Mouse (Mus musculus): Measurements from ENCODE around the gene Auh. TPM values are rescaled to one million over a fixed set of nuclear protein-coding genes. Genes with fewer than 3 reads are reported as not detected.

Gene Auh
- polyA plus RNA-seq, 1 experiment from 2014 or later, result 44.9 TPM

GRCm38 (mm10) chr13:52918333-52918732 is 11.1 kb downstream of the Auh start:
- Histone ChIP-seq H3K4me3 (no peak overlapping the region), H3K27ac (no peak overlapping the region), H3K9me3 (no peaks in the 10 kb centered on the region), H3K4me1 (peaks cover 39% of the 10 kb centered on the region), H3K36me3 (peaks cover 7% of the 10 kb centered on the region; the same call in 1 of the 2 replicates), H3K27me3 (ENCODE audit: insufficient read depth, poor library complexity, severe bottlenecking) (no peaks in the 10 kb centered on the region)
- no peak for DNase-seq (ENCODE audit: low spot score)
- 90% methylated on average over 5 of the region's 5 CpGs for WGBS

GRCm38 (mm10) chr13:52914591-52915110 is 14.8 kb downstream of the Auh start:
- no peaks in the 10 kb centered on the region for H3K27me3 ChIP-seq (ENCODE audit: insufficient read depth, poor library complexity, severe bottlenecking)
- no peak overlapping the region for H3K4me3 ChIP-seq
- no peak overlapping the region for H3K27ac ChIP-seq
- peaks cover 28% of the 10 kb centered on the region for H3K4me1 ChIP-seq
- peaks cover 12% of the 10 kb centered on the region; the same call in 1 of the 2 replicates for H3K36me3 ChIP-seq
- H3K9me3 ChIP-seq, result no peaks in the 10 kb centered on the region
- DNase-seq (ENCODE audit: low spot score), result no peak
- 73% methylated on average over 19 of the region's 19 CpGs for WGBS

- WGBS, result 86% methylated on average over 7 of the region's 7 CpGs
- no peak for DNase-seq (ENCODE audit: low spot score)
Measured at GRCm38 (mm10) chr13:52913926-52914325, 15.6 kb downstream of the Auh start.

DNA sequence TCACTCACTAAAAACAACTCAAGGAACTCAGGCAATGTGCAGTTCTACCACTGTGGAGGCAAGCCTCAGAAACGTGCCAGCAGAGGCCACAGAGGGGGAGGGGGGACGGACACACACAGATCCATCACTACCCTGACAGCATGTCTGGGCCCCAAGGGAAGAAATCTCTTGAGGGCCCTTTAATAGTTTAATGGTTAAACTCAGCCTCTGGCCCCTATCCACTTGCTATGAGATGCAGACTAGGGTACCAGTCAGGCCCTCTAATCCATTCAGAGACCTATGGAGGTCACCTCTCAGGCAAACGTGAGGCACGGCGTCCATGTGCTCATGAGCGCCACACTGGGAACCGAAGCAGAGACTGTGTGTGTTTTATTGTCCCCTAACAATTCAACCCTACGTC is 17.0 kb downstream of the Auh start:
- Histone ChIP-seq H3K27me3 (ENCODE audit: insufficient read depth, poor library complexity, severe bottlenecking) (no peaks in the 10 kb centered on the region), H3K27ac (no peak overlapping the region), H3K36me3 (peaks cover 21% of the 10 kb centered on the region), H3K4me3 (no peak overlapping the region), H3K4me1 (peaks cover 29% of the 10 kb centered on the region), H3K9me3 (no peaks in the 10 kb centered on the region)
- 69% methylated on average over 8 of the region's 8 CpGs for WGBS
- no peak for DNase-seq (ENCODE audit: low spot score)

More at GRCm38 (mm10) chr13:52913926-52914325, 15.6 kb downstream of the Auh start:
- Histone ChIP-seq H3K27me3 (ENCODE audit: insufficient read depth, poor library complexity, severe bottlenecking) (no peaks in the 10 kb centered on the region), H3K9me3 (no peaks in the 10 kb centered on the region), H3K36me3 (peaks cover 14% of the 10 kb centered on the region; the same call in 1 of the 2 replicates), H3K4me1 (peaks cover 27% of the 10 kb centered on the region), H3K4me3 (no peak overlapping the region), H3K27ac (no peak overlapping the region)

DNA sequence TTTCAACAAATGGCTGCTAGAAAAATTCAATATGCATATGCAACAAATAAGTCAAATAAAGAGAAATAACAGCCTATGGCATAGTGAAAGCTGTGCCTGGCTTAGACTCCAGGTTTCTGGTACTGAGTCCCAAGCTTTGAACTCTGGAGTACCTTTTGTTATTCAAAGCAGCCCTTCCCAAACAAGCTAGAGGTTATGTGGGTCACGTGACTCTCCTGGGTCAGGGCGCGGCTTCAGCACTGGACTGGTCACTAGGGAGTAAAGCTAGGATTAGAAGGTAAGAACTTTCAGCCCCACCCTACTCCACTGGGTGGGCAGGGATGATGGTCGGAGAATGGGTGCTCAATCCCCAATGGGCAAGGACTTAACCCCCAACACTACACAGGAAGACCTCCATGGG is 18.2 kb downstream of the Auh start:
- Histone ChIP-seq H3K27ac (no peak overlapping the region), H3K4me3 (no peak overlapping the region), H3K36me3 (peaks cover 30% of the 10 kb centered on the region), H3K9me3 (no peaks in the 10 kb centered on the region), H3K27me3 (ENCODE audit: insufficient read depth, poor library complexity, severe bottlenecking) (no peaks in the 10 kb centered on the region), H3K4me1 (peaks cover 27% of the 10 kb centered on the region)
- WGBS, result 82% methylated on average over 4 of the region's 4 CpGs
- no peak for DNase-seq (ENCODE audit: low spot score)

DNA sequence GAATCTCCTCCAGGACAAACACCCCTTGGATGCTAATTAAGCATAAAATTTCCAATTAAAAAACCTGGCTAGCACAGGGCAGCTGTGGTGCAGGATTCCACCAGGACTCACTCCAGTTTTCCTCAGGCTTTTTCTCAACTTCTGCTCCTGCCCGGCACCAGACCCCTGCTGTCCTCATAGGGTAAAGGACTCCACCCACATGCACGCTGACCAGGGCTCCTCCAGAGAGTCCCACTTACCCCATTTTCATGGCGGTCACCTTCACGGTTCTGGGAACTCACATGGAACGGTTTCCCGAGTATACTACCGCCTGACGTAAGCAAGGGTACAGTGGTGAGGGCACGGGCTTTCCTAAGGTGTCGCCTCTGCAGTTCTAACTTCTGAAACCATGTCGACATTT is 23.2 kb downstream of the Auh start:
- H3K4me1 ChIP-seq, result peaks cover 41% of the 10 kb centered on the region
- 76% methylated on average over 11 of the region's 11 CpGs for WGBS
- H3K9me3 ChIP-seq, result no peaks in the 10 kb centered on the region
- no peak overlapping the region for H3K27ac ChIP-seq
- H3K4me3 ChIP-seq, result no peak overlapping the region
- peaks cover 30% of the 10 kb centered on the region for H3K36me3 ChIP-seq
- no peaks in the 10 kb centered on the region for H3K27me3 ChIP-seq (ENCODE audit: insufficient read depth, poor library complexity, severe bottlenecking)
- DNase-seq (ENCODE audit: low spot score), result no peak

DNA sequence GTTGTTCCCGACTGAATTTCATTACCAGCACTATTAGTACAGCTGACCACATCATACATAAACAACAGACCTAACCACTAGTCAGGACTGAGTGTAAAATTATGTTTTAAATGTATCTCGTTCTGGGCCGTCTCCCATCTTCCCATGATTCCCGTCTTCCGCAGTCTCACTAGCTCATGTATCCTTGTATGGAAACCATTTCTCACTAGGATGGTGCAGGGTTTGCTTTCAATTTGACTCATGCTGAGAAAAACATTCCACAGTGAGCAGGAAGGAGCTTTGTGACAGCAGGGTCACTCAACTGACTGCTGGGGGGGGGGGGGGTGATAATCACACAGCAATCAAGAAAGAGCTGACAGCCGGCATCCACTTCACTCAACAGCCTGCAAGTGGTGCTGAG is 25.3 kb downstream of the Auh start:
- 13% methylated on average over 6 of the region's 6 CpGs for WGBS
- peaks cover 24% of the 10 kb centered on the region for H3K36me3 ChIP-seq
- H3K27ac ChIP-seq, result peak overlapping the region; percentile 81
- no peaks in the 10 kb centered on the region for H3K9me3 ChIP-seq
- no peak for DNase-seq (ENCODE audit: low spot score)
- H3K4me1 ChIP-seq, result peaks cover 41% of the 10 kb centered on the region
- peak overlapping the region; percentile 26; the same call in 1 of the 2 replicates for H3K4me3 ChIP-seq
- H3K27me3 ChIP-seq (ENCODE audit: insufficient read depth, poor library complexity, severe bottlenecking), result no peaks in the 10 kb centered on the region

DNA sequence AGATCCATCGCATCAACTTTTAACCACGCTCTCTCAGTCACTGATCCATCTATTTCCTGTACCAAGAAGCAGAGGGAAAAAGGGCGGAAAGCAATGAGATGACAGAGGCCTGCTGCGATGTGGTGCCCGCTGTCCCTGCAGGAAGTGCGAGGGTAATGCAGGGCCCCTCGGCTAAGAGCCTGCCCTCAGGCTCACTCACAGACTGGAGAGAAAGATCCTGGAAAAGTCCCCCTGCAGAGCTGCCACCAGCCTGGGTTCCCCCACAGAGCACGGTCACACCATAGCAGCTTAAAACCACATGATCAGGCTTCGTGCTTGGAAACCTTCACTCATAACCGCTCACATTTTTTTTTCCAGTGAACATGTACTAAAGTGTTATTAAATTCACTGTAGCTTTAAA is 25.7 kb downstream of the Auh start:
- H3K9me3 ChIP-seq, result no peaks in the 10 kb centered on the region
- no peaks in the 10 kb centered on the region for H3K27me3 ChIP-seq (ENCODE audit: insufficient read depth, poor library complexity, severe bottlenecking)
- peaks cover 21% of the 10 kb centered on the region for H3K36me3 ChIP-seq
- peaks cover 38% of the 10 kb centered on the region for H3K4me1 ChIP-seq
- H3K27ac ChIP-seq, result peak overlapping the region; percentile 81
- WGBS, result 12% methylated on average over 10 of the region's 10 CpGs
- DNase-seq (ENCODE audit: low spot score), result no peak
- peak overlapping the region; percentile 26 for H3K4me3 ChIP-seq

GRCm38 (mm10) chr13:52902517-52902916 is 27.0 kb downstream of the Auh start:
- DNase-seq (ENCODE audit: low spot score), result no peak
- WGBS, result 89% methylated on average over 8 of the region's 8 CpGs
- Histone ChIP-seq H3K4me1 (peaks cover 37% of the 10 kb centered on the region), H3K27me3 (ENCODE audit: insufficient read depth, poor library complexity, severe bottlenecking) (no peaks in the 10 kb centered on the region), H3K9me3 (no peaks in the 10 kb centered on the region), H3K4me3 (no peak overlapping the region), H3K27ac (no peak overlapping the region), H3K36me3 (peaks cover 12% of the 10 kb centered on the region)

DNA sequence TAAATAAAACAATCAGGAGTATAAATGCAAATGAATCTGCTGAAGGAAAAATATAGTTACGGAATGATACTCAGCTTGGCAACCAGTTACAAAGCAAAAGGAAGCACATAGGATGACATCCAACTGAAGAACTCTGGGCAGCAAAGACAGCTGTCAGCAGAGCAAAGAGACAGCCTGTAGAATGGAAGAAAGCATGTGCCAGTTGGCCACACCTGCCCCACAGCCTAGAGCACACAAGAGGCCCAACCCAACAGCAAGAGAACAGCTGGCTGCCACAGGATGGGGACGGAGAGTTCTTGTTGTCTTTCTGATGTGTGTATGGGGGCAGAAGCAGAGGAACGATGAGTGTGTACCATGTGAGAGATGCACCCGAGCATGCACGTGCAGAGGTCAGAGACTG is 29.8 kb downstream of the Auh start:
- no peak for DNase-seq (ENCODE audit: low spot score)
- Histone ChIP-seq H3K36me3 (peaks cover 9% of the 10 kb centered on the region; the same call in 1 of the 2 replicates), H3K4me3 (no peak overlapping the region), H3K27me3 (ENCODE audit: insufficient read depth, poor library complexity, severe bottlenecking) (no peaks in the 10 kb centered on the region), H3K27ac (no peak overlapping the region), H3K4me1 (peaks cover 21% of the 10 kb centered on the region), H3K9me3 (no peaks in the 10 kb centered on the region)
- 88% methylated on average over 5 of the region's 5 CpGs for WGBS

- 75% methylated on average over 6 of the region's 6 CpGs for WGBS
- no peak overlapping the region for H3K4me3 ChIP-seq
- H3K4me1 ChIP-seq, result peaks cover 2% of the 10 kb centered on the region; the same call in 1 of the 2 replicates
- peaks cover 9% of the 10 kb centered on the region; the same call in 1 of the 2 replicates for H3K36me3 ChIP-seq
- H3K9me3 ChIP-seq, result no peaks in the 10 kb centered on the region
- H3K27me3 ChIP-seq (ENCODE audit: insufficient read depth, poor library complexity, severe bottlenecking), result no peaks in the 10 kb centered on the region
- H3K27ac ChIP-seq, result no peak overlapping the region
- DNase-seq (ENCODE audit: low spot score), result no peak
Measured at GRCm38 (mm10) chr13:52897806-52898205, 31.7 kb downstream of the Auh start.

- Histone ChIP-seq H3K27me3 (ENCODE audit: insufficient read depth, poor library complexity, severe bottlenecking) (no peaks in the 10 kb centered on the region), H3K4me3 (no peak overlapping the region), H3K36me3 (peaks cover 6% of the 10 kb centered on the region; the same call in 1 of the 2 replicates), H3K9me3 (no peaks in the 10 kb centered on the region), H3K27ac (no peak overlapping the region), H3K4me1 (peaks cover 17% of the 10 kb centered on the region)
- no peak for DNase-seq (ENCODE audit: low spot score)
- 75% methylated on average over 1 of the region's 1 CpGs for WGBS
Measured at GRCm38 (mm10) chr13:52892791-52893190, 36.7 kb downstream of the Auh start.

- no peaks in the 10 kb centered on the region for H3K27me3 ChIP-seq (ENCODE audit: insufficient read depth, poor library complexity, severe bottlenecking)
- H3K4me1 ChIP-seq, result peaks cover 23% of the 10 kb centered on the region
- no peak for DNase-seq (ENCODE audit: low spot score)
- H3K4me3 ChIP-seq, result no peak overlapping the region
- no peaks in the 10 kb centered on the region for H3K9me3 ChIP-seq
- 72% methylated on average over 10 of the region's 10 CpGs for WGBS
- H3K27ac ChIP-seq, result no peak overlapping the region
- peaks cover 6% of the 10 kb centered on the region; the same call in 1 of the 2 replicates for H3K36me3 ChIP-seq
Measured at GRCm38 (mm10) chr13:52892065-52892503, 37.4 kb downstream of the Auh start.

DNA sequence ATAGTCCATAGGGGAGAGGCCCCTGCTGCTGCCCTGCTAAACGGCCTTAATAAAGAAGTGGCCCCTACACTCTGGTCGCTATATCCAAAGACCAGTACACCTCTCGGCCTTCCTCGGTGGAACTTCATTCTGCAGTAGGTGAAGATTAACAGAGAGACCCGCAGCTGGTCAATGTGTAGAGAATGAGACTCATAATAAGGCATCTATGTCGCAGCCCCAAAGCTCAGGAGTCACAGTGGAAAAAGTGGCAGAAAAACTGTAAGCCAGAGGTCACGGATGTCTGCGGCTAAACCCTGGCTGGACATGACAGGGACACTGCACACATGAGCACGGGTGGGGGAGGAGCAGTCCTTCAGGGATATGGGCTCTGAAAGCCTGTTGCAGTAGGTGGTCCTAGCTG is 39.2 kb downstream of the Auh start:
- no peak overlapping the region for H3K4me3 ChIP-seq
- H3K4me1 ChIP-seq, result peaks cover 23% of the 10 kb centered on the region
- no peaks in the 10 kb centered on the region for H3K27me3 ChIP-seq (ENCODE audit: insufficient read depth, poor library complexity, severe bottlenecking)
- H3K9me3 ChIP-seq, result no peaks in the 10 kb centered on the region
- 0 out of 2 replicates have a peak, but pooled peaks cover 2% of the 10 kb centered on the region for H3K36me3 ChIP-seq
- WGBS, result 86% methylated on average over 9 of the region's 9 CpGs
- no peak overlapping the region for H3K27ac ChIP-seq
- no peak for DNase-seq (ENCODE audit: low spot score)

Measured in heart, embryonic 10.5 days (tissue).